Mouse (Mus musculus) adipocyte (in vitro differentiated cells): ENCODE data around the gene Hhatl.
A peak's percentile ranks its signal among the peaks of the same experiment; 100 is the strongest.

Source experiments
- DNase-seq: peaks from one replicate; pipeline ENCODE4 v3.0.0-alpha.2; 2016; ENCODE audit warnings: low spot score

Gene Hhatl

DNA sequence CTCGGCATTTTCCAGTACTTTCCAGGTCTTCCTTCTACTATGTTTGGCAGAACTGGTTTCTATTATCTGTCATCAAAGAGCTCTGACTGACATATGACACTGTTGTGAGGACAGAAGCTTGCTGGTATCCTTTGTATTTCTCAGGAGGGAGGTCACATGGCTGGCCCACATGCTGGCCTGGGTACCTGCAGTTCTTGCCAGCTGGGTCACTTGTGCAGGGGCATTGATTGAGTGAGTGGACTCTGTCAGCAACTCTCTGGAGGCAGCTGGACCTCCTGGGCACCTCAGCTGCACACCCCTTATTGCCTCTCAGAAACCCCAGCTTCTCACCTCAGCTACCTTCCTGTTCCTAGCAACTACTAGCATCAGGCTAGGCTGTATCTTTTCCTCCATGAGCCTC lies 15.2 kb upstream of the Hhatl start:
- no peak for DNase-seq

DNA sequence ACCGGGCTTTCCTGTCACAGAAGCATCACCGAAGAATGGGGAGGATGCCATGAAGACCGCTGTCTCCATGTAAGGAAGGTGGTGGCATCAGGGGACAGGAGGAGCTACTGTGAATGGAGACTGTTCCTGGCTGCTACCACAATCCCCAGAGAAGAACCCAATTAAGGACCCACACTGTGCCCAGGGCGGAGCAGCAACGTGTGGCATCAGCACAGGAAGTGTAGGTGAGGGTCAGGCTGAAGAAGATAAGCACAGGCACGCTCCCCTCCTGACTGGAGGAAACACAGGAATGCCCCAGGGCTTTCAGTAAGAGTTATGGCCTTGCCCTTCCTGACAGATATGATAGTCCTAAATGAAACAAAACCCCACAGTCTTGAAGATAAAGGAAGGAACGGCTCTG lies 10.4 kb upstream of the Hhatl start:
- no peak for DNase-seq

DNA sequence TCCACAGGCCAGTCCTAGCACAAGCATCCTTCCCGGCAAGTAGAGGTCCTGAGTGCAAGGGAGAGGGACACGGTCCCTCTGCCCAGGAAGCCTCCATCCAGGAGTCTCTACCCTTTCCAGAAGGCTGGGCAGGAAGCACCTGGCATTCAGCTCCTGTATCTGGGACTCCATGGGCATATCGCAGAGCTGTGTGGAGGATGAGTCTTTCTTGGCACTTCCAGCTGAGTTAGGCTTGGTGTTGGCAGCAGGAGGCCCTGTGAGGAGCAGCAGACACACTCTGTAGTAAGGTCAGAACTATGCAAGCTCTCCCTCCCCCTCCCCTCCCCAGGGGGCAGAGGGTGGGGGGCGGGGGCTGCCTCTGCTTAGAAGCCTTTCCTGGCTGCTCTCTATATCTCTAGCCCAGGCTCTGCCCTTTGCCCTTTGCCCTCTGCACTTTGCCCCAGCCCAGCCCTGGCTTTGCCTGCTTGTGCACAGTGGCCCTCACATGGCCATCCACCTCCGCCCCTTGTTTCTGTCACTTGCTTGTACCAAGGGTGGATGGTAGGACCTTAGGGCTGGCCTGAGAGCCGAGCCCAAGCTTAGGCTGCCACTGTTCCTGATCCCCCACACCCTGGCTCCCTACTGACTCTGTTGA lies 6.7 kb upstream of the Hhatl start:
- DNase-seq: peak; percentile 38

DNA sequence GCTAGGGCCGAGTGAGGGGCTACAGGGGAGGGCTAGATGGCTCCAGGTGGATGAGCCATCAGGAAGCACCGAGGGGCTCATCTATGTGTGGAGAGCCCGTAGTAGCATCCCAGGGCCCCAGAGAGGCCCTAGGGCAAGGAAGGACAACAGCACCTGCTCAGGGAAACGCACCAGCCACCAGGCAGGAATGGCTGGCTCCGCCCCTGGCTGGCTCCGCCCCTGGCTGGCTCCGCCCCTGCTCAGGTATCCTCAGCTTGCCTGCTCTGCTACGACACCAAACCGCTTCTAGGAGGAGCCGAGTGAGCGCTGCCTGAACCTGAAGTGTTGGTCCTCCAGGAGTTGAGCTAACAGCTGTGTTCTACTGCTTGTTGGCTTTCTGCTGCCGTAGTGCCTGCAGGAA lies 5.4 kb upstream of the Hhatl start:
- no peak for DNase-seq

GRCm38 (mm10) chr9:121794972-121795539 lies 2.7 kb upstream of the Hhatl start:
- peak; percentile 38 for DNase-seq

- DNase-seq: peak; percentile 78
These were observed 1.1 kb downstream of the Hhatl start for GRCm38 (mm10) chr9:121791206-121791605.

- no peak for DNase-seq
These were observed 5.9 kb downstream of the Hhatl start for GRCm38 (mm10) chr9:121786359-121786758.

DNA sequence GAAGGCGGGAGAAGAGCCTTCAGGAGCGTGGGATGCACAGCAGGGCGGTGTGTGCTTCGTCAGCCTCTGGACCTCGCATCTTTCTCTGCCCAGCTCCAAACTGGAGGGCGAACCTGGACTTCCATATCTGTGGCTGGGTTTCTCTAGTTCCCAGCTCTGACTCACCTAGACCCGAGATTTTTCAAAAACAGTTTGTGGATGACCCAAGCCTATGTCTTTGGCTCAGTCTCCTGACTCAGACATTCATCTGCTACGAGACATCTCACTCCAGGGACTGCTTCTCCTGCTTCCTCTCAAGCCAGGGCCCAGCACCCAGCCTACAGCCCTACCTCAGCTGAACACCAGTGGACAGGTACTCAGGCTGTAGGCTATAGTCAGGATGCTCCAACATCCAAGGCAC lies 7.0 kb downstream of the Hhatl start:
- no peak for DNase-seq

DNA sequence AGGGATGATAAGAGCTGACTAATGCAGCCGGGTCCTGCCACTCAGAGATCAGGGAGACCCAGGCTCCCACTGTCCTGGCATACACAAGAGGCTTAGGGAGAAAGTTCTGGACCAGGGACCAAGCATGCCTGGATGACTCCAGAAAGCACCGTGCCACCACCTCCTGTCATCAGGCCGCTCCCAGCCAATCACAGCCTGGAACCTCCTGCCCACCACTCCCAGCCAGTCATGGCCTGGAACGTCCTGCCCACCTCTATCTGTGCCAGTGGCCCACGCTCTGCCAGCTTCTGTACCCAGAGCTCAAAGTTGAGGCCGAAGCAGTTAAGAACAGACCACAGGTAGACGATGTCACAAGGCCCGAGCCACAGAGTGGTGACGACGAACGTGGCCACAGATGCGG lies 7.5 kb downstream of the Hhatl start:
- DNase-seq: no peak

- DNase-seq: no peak
These were observed 14.2 kb downstream of the Hhatl start for GRCm38 (mm10) chr9:121778066-121778624.

DNA sequence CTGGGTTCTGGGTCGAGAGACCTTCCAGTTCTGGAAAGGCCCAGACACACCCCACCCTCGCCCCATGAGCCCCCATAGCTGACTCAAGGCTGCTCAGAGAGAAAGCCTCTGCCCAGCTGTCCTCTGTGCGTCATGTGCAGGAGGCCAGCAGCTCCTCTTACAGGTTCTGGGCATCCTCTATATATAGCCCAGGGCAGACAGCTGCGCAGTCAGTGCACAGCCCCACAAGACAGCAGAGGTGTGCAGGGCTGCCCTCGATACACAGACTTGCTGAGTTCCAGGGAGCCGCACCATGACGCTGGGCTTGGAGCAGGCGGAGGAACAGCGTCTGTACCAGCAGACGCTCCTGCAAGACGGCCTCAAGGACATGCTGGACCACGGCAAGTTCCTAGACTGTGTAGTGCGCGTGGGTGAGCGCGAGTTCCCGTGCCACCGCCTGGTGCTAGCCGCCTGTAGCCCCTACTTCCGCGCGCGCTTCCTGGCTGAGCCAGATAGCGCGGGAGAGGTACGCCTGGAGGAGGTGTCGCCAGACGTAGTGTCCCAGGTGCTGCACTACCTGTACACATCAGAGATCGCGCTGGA lies 14.7 kb downstream of the Hhatl start, which contains the start of gene Klhl40:
Klhl40 (plus strand) TSS at position 124 of the 582 bp plus-strand sequence.
- no peak for DNase-seq

GRCm38 (mm10) chr9:121776511-121776910 lies 15.8 kb downstream of the Hhatl start:
- no peak for DNase-seq

DNA sequence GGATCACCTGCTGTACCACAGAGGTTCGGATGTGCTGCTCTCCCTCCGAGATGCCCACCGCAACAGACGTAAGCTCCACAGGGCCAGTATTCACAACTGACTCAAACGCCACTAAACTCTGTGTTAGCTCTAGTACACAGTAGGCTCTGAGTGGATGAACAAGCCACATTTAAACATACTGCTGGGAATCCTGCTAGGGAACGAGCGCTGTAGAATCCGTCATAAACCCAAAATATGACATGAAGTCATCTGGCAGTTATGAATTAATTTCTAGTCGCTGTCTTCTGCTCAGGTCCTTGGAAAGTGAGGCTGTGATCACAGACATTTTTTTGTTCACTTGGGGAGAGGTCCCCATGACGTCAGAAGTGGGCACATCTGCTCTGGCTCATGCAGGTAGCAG lies 16.4 kb downstream of the Hhatl start:
- DNase-seq: no peak

- no peak for DNase-seq
These were observed 19.9 kb downstream of the Hhatl start for GRCm38 (mm10) chr9:121772412-121772811.

DNA sequence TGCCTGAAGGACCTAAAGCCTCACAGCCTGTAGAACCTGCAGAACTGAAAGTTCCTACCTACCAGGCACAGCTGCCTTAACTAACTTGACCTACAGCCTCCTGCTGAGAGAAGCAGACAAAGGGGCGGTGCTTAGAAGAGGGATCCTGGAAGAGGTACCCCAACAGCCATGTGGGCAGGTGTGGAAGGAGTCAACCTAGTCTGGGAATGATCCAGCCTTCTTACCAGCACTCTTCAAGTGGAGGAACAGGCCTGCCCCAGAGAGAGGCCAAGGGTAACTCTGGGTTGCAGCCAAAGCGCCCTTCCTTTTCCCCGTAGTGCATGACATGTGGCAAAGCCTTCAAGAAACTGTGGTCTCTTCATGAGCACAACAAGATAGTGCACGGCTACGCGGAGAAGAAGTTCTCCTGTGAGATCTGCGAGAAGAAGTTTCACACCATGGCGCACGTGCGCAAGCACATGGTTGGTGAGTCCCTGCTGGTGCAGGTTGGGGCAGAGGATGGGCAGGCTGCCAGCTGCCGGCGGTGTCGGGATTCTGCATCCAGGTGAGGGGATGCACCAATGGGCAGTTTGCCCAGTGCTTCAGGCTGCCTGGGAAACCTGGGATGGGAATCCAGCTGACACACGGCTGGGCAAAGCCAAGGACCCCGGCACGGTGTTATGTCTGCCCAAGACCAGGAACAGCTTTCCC lies 27.0 kb downstream of the Hhatl start:
- DNase-seq: no peak

DNA sequence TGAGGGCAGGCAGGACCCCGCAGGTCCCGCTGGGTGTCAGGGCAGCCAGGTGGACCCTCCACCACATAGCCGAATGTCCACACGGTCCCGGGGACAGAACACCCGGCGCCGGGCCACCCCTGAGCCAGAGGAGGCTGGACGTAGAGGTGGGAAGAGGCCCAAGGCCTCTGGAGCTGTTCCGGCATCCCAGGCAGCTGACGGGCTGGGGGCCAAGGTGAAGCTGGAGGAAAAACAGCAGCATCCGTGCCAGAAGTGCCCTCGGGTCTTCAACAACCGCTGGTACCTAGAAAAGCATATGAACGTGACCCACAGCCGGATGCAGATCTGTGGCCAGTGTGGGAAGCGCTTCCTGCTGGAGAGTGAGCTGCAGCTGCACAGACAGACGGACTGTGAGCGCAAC lies 28.6 kb downstream of the Hhatl start:
- DNase-seq: no peak

DNA sequence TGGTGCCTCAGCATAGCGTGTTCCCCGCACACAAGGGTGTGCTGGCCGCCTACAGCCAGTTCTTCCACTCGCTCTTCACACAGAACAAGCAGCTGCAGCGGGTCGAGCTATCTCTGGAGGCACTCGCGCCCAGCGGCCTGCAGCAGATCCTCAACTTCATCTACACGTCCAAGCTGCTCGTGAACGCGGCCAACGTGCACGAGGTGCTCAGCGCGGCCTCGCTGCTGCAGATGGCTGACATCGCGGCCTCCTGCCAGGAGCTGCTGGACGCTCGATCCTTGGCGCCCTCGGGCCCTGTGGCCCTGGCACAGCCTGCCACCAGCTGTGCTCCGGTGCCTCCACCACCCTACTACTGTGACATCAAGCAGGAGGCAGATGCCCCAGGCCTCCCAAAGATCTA lies 29.5 kb downstream of the Hhatl start:
- no peak for DNase-seq

DNA sequence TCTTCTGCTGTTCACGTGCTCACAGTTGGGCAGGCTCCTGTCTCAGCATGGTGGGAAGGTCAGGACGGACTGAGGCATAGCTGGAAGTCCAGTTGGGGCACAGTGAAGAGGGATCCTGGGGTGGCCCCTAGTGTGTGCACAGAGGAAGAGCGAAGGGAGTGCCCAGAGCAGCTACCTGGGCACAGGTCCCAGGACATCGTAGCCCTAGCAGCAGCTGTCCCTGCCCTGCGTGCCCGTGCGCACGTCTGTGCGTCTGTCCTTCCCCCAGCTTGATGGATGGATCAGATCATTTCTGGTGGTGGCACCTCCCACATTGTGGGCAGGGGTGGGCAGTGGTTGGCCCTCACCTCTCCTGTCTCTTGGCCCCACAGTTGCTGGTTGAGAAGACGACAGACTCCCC lies 30.1 kb downstream of the Hhatl start:
- DNase-seq: no peak

DNA sequence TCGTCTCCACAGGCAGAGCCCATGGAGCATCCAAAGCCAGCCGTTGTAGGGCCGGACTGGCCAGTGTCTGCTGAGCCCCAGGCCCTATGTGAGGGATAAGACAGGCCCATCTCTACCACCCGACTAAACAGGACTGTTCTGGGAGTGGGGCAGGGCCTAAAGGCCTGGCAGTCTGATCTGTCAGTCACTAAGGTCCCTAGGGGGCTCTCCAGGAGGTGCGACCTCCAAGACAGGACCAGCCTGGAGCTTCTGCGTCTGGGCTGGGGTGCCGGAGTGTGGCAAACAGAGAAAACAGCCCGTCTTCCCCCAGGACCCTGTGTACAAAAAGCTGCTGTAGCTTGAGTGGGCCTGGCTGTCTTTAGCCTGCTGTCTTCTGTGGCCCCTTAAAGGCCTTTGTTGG lies 30.5 kb downstream of the Hhatl start:
- DNase-seq: no peak

DNA sequence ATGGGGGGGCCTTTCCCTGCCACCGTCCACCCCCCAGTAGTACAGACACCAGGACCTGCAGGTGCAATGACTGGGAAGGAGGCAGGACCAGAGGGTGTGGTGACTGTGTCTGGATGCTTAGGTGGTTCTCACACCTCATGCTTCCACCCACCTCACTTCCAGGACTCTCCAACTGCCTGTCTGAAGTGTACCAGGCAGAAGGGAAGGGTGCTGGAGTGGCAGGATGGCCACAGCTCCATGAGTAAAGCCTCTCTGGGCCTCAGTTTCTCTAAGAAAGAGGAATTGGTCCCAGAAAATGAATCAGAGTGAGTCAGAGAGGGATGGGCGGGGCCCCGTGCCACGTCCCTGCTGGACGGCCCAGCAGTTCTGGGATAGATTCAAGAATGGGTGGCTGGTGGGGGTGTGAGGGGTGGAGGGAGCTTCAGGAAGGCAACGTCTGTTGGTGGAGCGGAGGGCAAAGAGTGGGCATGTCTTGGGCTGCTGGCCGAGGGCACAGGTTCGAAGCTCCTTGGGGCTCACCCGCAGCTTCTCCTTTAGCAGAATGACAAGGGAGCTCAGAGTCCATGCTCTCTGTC lies 31.1 kb downstream of the Hhatl start:
- no peak for DNase-seq

DNA sequence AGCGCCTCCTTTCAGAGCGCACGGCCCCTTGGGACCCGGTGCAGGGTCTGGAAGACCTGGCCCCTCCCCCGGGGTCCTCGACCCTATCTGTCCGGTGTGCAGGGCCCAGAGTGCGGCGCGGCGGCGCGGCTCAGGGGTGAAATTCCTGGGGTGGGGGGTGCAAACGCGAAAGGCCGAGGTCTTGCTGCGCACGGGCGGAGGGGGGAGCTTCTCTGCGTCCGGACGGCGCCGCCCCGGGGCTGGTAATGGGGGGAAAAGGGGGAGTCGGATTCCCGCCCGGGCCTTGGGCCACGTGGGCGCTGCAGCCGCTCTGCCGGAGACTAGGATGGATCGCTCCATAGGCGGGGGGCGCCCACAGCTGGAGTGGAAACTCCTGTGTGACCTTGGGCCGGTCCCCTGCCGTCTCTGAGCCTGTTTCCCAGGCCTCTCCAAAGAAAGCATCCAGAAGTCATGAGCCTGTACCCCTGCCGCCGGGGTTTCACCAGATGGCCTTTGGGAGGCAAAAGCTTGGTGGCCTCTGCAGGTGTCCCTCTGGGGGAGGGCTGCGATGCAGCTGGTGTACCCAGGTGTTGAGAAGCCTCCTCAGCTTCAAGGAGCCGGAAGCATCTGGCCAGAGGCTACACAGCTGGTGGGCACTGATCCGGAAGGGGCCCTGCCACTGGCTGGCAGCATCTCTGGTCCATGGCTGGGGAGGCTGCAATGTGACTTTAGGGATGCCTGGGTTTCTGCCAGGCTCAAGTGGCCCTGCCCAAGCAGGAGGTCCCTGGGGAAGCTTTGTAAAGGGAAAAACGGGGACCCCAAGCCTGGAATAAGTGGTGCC lies 31.8 kb downstream of the Hhatl start:
- peak; percentile 31 for DNase-seq
